Mouse (Mus musculus): ENCODE results near the gene AI464131. TPM values are rescaled to one million over a fixed set of nuclear protein-coding genes. Genes with fewer than 3 reads are reported as not detected.
A peak's percentile ranks its signal among the peaks of the same experiment; 100 is the strongest.
"Not testable (repeated sequence)": the region's sequence is repeated elsewhere in the genome, so short reads cannot be mapped to it uniquely, and the experiment has no call there.

AI464131 gene
- total RNA-seq, 4 experiments from 2014 or later: 65.9 to 101 (median 86.2) TPM

- no peak for DNase-seq (ENCODE audit: low spot score in 2 of 2)
Measured at GRCm38 (mm10) chr4:41470684-41471383, 32.0 kb downstream of the AI464131 start.

- DNase-seq (ENCODE audit: low spot score in 2 of 2): no peak
Measured at GRCm38 (mm10) chr4:41470051-41470683, 32.7 kb downstream of the AI464131 start.

GRCm38 (mm10) chr4:41469199-41469598, 33.7 kb downstream of the AI464131 start:
- no peak for DNase-seq (ENCODE audit: low spot score in 2 of 2)

GRCm38 (mm10) chr4:41468396-41469080, 34.3 kb downstream of the AI464131 start:
- DNase-seq (ENCODE audit: low spot score in 2 of 2): peak; percentile 15 to 34

GRCm38 (mm10) chr4:41465287-41465665, 37.6 kb downstream of the AI464131 start:
- DNase-seq (ENCODE audit: low spot score in 2 of 2): no peak

- DNase-seq (ENCODE audit: low spot score in 2 of 2): peak; percentile 97 to 98
Measured at GRCm38 (mm10) chr4:41464345-41465286, 38.3 kb downstream of the AI464131 start, which contains the start of the genes Kif24 and Nudt2. Gene Kif24 (minus strand): TSS chr4:41464887. Gene Nudt2 (plus strand): TSS chr4:41465151.

GRCm38 (mm10) chr4:41463051-41463738, 39.7 kb downstream of the AI464131 start:
- DNase-seq (ENCODE audit: low spot score in 2 of 2): not testable (repeated sequence)

GRCm38 (mm10) chr4:41460690-41461089, 42.2 kb downstream of the AI464131 start:
- no peak for DNase-seq (ENCODE audit: low spot score in 2 of 2)

GRCm38 (mm10) chr4:41447595-41447994, 55.3 kb downstream of the AI464131 start:
- no peak for DNase-seq (ENCODE audit: low spot score in 2 of 2)

Other genes starting within 250 kb of the AI464131 start
- 10 to 100 TPM; 72.8 to 87.2 (median 82.4) TPM for gene Ubap2, start 227.9 kb downstream of the AI464131 start, total RNA-seq (2022)
- gene Dcaf12, start 188.2 kb downstream of the AI464131 start, total RNA-seq (2022): 10 to 100 TPM; 27.4 to 30.4 (median 28.7) TPM
- gene Ubap1, start 154.1 kb downstream of the AI464131 start, total RNA-seq (2022): 10 to 100 TPM; 36.8 to 54.6 (median 42.7) TPM
- under 1 TPM; 0.12 to 0.36 (median 0.15) TPM for gene Kif24, start 38.2 kb downstream of the AI464131 start, total RNA-seq (2022)
- 10 to 100 TPM; 23.9 to 32.6 (median 27.9) TPM for gene Nudt2, start 37.9 kb downstream of the AI464131 start, total RNA-seq (2022)
- not detected for gene 1110017D15Rik, start 14.3 kb upstream of the AI464131 start, total RNA-seq (2022)
- gene Fam219a, start 66.5 kb upstream of the AI464131 start, total RNA-seq (2022): 10 to 100 TPM; 19.1 to 29.8 (median 24.0) TPM
- 1 to 10 TPM in 1 of 4 experiments, under 1 TPM in 2, not detected in 1; 0.88 to 1.1 (median 0.94) TPM for gene Dnaic1, start 66.7 kb upstream of the AI464131 start, total RNA-seq (2022)
- gene Enho, start 137.2 kb upstream of the AI464131 start, total RNA-seq (2022): 10 to 100 TPM in 3 of 4 experiments, 1 to 10 TPM in 1; 8.4 to 13.1 (median 10.3) TPM
- 10 to 100 TPM; 17.8 to 25.6 (median 22.5) TPM for gene Cntfr, start 194.0 kb upstream of the AI464131 start, total RNA-seq (2022)
- gene Il11ra1, start 196.9 kb upstream of the AI464131 start, total RNA-seq (2022): 10 to 100 TPM; 41.4 to 51.9 (median 49.4) TPM
- 10 to 100 TPM; 57.2 to 67.4 (median 59.9) TPM for gene Rpp25l, start 210.5 kb upstream of the AI464131 start, total RNA-seq (2022)
- gene Dctn3, start 220.1 kb upstream of the AI464131 start, total RNA-seq (2022): 10 to 100 TPM; 39.1 to 50.9 (median 40.7) TPM
- not detected for gene Arid3c, start 228.1 kb upstream of the AI464131 start, total RNA-seq (2022)

Measured in gastrocnemius, adult 8-10 months (tissue).